Mouse (Mus musculus) embryonic facial prominence, embryonic 13.5 days (tissue): ENCODE measurements at regions not wholly inside any gene's neighbourhood (a gene's known extent, or its start where the extent isn't known, plus 50 kb on each side); places are given as distances from the start of the nearest gene placed in this dataset.

Experiments
- ATAC-seq: fragments of 200-750 bp; cut with Nextera tagmentation; 2 replicates; pipeline ENCODE4 v1.8.0; 2017; ENCODE audit warnings: low read depth; ENCODE audit not compliant: insufficient number of reproducible peaks, insufficient read depth, low FRiP score, low TSS enrichment
- H3K27ac ChIP-seq: fragments of 300-500 bp; sonication (generic); 2 replicates; pipeline ENCODE4 v1.5.1; 2015; ENCODE audit warnings: moderate library complexity, mild to moderate bottlenecking, inconsistent platforms
- H3K27me3 ChIP-seq: fragments of 300-500 bp; sonication (generic); 2 replicates; pipeline ENCODE4 v1.6.1; 2015; ENCODE audit warnings: mild to moderate bottlenecking, inconsistent platforms
- H3K36me3 ChIP-seq: fragments of 300-500 bp; sonication (generic); 2 replicates; pipeline ENCODE4 v1.6.1; 2015; ENCODE audit warnings: mild to moderate bottlenecking, inconsistent platforms
- H3K4me1 ChIP-seq: fragments of 300-500 bp; sonication (generic); 2 replicates; pipeline ENCODE4 v1.6.1; 2015; ENCODE audit warnings: inconsistent platforms
- H3K4me2 ChIP-seq: fragments of 300-500 bp; sonication (generic); 2 replicates; pipeline ENCODE4 v1.6.1; 2015; ENCODE audit warnings: moderate library complexity, mild to moderate bottlenecking, inconsistent platforms
- H3K4me3 ChIP-seq: fragments of 300-500 bp; sonication (generic); 2 replicates; pipeline ENCODE4 v1.5.1; 2015; ENCODE audit warnings: mild to moderate bottlenecking, inconsistent platforms
- H3K9ac ChIP-seq: fragments of 300-500 bp; sonication (generic); 2 replicates; pipeline ENCODE4 v1.6.1; 2015; ENCODE audit warnings: mild to moderate bottlenecking, inconsistent platforms
- H3K9me3 ChIP-seq: fragments of 300-500 bp; sonication (generic); 2 replicates; pipeline ENCODE4 v1.6.1; 2016; ENCODE audit warnings: inconsistent platforms
- WGBS: fragments of 180-500 bp; shearing (Covaris S2); methylation state at CpG from one replicate; pipeline ENCODE4 v1.1.7; 2015; ENCODE audit warnings: mixed read lengths; 5-methylcytosine and 5-hydroxymethylcytosine counted together

DNA sequence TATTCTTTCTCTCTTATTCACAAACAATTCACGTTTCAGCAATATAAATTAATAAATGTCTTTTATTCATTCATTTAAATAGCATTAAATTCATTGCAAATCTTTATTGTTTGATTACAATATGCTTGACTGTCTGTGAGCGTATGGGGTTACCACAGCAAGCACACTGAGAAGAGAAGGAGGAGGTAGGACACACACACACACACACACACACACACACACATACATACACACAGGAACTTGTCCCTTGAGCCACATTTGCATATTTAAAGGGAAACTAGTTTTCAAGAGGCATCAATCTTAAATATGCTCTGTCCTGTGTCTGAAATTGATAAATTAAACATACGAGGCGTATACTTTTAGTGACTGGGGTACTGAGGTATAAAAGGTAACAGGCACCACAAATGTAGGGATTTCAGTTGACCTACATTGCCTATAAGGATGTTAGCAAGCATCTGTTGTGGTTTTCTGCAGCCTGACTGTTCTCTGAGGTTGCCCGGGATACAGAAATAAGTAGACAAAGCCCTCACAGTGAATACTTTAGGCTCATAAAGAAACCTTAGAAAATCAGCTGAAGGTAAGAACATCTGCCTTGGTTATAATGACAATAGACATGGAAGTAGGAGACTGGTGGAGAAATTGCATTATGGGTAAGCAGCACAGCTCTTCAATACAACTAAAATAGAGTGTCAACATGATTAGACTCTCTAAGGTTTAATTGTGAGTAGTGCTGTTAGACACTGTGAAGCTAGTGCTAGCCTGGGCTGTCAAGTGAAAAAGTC, 217.1 kb upstream of the Tacr3 start:
- Histone ChIP-seq H3K4me1 (no peaks in the 10 kb centered on the region), H3K27me3 (no peaks in the 10 kb centered on the region), H3K9ac (no peak overlapping the region), H3K4me2 (no peak overlapping the region), H3K36me3 (no peaks in the 10 kb centered on the region), H3K4me3 (no peak overlapping the region), H3K9me3 (no peaks in the 10 kb centered on the region), H3K27ac (no peak overlapping the region)
- 67% methylated on average over 5 of the region's 5 CpGs for WGBS
- no peak for ATAC-seq

DNA sequence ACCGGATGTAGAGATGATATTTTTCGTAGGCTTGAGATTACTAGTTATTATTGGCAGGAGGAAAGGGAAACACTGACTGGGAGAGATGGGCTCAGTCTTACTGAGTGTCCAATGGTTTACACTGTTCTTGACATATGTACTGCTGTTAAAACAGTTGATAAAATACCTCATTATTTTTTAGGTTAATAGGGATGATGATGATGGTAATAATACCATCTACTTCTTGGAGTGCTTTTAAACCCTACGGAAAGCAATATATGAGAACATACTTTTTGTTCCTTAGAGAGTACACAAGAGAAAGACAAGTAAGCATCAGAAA, 216.6 kb upstream of the Tacr3 start:
- no peak overlapping the region for H3K9ac ChIP-seq
- WGBS, result 83% methylated on average over 3 of the region's 3 CpGs
- H3K4me1 ChIP-seq, result no peaks in the 10 kb centered on the region
- H3K27ac ChIP-seq, result no peak overlapping the region
- no peaks in the 10 kb centered on the region for H3K27me3 ChIP-seq
- no peaks in the 10 kb centered on the region for H3K36me3 ChIP-seq
- no peak overlapping the region for H3K4me2 ChIP-seq
- H3K4me3 ChIP-seq, result no peak overlapping the region
- no peaks in the 10 kb centered on the region for H3K9me3 ChIP-seq
- ATAC-seq, result no peak

DNA sequence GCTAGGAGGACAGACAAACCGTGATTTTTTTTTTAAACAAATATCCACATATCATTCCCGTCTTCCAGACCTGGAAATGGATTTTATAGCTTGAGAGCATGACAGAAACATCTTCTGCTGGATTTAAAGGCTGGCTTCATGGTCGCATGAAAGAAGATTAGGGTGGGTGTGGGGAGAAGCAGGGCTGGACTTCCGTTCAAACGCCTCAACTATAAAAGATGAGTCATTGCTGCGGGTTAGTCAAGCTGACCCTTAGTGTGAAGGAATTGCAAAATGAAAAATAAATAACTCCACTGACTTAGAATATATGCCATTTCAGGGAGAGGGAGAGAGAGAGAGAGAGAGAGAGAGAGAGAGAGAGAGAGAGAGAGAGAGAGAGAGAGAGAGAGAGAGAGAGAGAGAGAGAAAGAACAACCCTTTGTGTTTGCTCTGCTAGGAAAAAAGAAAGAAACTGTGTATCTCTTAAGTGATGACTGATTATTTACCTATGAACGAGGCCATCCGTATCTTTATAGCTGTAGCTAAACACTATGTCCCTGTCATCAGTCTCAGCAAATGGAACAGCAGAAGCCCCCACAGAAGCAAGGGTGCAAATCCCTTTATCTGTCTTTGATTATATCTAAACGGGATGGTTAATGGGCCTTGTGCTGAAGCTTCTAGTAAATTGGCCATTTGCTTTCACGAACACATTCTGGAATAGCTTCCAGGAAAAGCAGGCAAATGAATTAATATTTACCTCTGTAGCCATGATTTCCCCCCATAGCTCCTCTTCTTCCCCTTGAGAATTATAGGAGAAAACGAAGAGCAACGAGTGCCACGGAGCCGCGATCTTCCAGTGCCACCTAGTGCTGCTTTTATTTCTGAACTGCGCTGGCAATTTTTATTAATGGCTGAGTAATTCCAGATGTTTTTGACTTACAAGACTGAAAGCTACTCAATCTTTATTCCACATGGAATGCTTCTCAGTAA, 199.4 kb upstream of the Tacr3 start:
- peak overlapping the region; percentile 37 for H3K4me3 ChIP-seq
- H3K9me3 ChIP-seq, result no peaks in the 10 kb centered on the region
- H3K4me2 ChIP-seq, result peak overlapping the region; percentile 54
- 0 out of 2 replicates have a peak, but pooled peaks cover 5% of the 10 kb centered on the region for H3K4me1 ChIP-seq
- WGBS, result 26% methylated on average over 16 of the region's 16 CpGs
- 0 out of 2 replicates have a peak, but pooled peaks have one; percentile 56 for ATAC-seq
- H3K27ac ChIP-seq, result no peak overlapping the region
- no peaks in the 10 kb centered on the region for H3K36me3 ChIP-seq
- no peaks in the 10 kb centered on the region for H3K27me3 ChIP-seq
- 0 out of 2 replicates have a peak overlapping the region, but pooled peaks have one; percentile 62 for H3K9ac ChIP-seq

DNA sequence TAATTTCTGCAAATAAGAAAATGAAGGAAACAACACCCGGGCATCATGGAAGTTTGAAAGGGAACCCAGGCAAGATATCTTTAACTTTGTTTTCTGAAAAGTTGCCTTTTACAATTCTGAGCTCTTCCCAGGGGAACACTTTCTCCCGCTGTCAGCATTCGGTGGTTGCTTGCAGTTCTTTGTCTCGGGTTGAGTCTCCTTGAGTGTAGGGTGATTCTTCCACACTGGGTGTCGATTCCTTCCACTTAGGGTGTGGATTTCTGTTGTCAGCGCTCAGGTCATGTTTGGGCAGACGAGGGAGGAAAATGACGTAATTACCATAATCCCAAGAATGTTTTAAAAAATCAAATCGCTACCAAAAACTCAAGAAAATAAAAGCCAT, 198.7 kb upstream of the Tacr3 start:
- ATAC-seq, result no peak
- H3K4me1 ChIP-seq, result 0 out of 2 replicates have a peak, but pooled peaks cover 5% of the 10 kb centered on the region
- H3K36me3 ChIP-seq, result no peaks in the 10 kb centered on the region
- 15% methylated on average over 9 of the region's 9 CpGs for WGBS
- no peak overlapping the region for H3K27ac ChIP-seq
- peak overlapping the region; percentile 37 for H3K4me3 ChIP-seq
- H3K9ac ChIP-seq, result peak overlapping the region; percentile 62; the same call in 1 of the 2 replicates
- peak overlapping the region; percentile 54 for H3K4me2 ChIP-seq
- no peaks in the 10 kb centered on the region for H3K27me3 ChIP-seq
- H3K9me3 ChIP-seq, result no peaks in the 10 kb centered on the region

DNA sequence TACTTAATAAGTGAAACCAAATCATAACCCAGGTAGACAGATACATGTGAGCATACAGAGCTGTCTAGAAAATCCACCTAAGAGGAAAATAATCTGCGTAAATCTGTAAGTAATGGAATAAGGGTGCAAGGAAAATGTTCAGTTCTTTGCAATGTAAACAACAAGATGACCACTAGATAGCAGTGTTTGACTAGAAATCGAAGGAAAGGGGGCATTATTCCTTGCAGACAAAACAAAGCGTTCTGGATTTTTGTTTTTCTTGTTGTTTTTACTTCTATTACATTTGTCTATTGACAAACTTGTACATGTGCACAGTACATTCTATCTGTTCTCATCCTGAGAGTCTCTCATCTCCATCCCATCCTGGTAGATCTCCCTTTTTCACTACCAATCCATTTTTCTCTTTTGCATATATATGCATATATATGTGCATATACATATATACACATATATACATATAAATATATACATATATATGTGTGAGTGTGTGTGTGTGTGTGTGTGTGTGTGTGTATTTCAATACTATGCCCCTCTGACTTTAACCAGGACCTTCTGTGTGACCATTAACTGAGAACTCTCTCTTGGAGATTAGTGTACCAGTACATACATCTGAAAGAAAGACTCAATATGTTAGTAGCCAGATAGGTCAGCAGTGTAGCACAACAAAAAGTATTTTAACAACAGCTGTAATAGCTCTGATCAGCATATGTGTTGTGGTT, 179.9 kb upstream of the Tacr3 start:
- no peak overlapping the region for H3K9ac ChIP-seq
- H3K4me2 ChIP-seq, result no peak overlapping the region
- no peak overlapping the region for H3K27ac ChIP-seq
- H3K4me1 ChIP-seq, result no peaks in the 10 kb centered on the region
- no peaks in the 10 kb centered on the region for H3K9me3 ChIP-seq
- WGBS, result 35% methylated on average over 3 of the region's 3 CpGs
- H3K36me3 ChIP-seq, result no peaks in the 10 kb centered on the region
- H3K27me3 ChIP-seq, result no peaks in the 10 kb centered on the region
- ATAC-seq, result no peak
- H3K4me3 ChIP-seq, result no peak overlapping the region

DNA sequence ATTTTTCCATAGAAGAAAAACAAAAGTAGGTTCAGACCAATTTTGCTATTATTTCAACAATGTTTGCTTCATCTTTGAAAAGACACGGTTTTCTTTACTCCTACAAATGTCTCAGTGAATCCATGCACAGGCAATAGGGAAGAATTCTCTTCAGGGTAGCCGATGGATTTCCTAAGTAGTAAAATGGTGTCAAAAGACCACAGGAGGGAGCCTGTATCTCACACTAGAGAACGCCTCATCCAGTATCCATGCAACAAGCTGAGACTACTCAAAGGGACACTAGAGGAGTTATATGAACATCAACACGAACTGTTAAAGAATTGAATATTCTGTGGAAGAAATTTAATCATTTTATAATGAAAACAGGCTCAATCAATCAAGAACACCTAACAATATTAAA, 174.8 kb upstream of the Tacr3 start:
- ATAC-seq, result no peak
- Histone ChIP-seq H3K27ac (no peak overlapping the region), H3K36me3 (no peaks in the 10 kb centered on the region), H3K4me2 (no peak overlapping the region), H3K4me3 (no peak overlapping the region), H3K4me1 (no peaks in the 10 kb centered on the region), H3K9me3 (no peaks in the 10 kb centered on the region), H3K27me3 (no peaks in the 10 kb centered on the region), H3K9ac (no peak overlapping the region)
- WGBS, result 32% methylated on average over 4 of the region's 4 CpGs

DNA sequence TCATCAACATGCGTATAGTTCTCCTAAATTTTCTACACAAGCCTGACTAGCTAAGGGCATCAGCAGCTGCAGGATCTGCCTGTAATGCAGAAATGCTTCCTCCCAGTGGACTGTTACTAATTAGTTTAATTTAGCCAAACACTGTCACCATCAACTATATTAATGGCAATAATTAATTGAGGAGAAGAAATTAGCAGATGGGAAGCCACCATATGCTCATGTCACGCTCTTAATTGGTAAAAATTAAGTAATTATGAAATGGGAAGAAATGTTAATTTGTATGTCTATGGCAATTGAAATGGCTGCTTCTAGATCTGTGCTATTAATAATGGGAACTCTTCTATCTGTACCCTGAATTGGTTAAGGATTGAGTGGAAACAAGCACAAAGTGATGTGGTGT, 133.9 kb upstream of the Tacr3 start:
- H3K36me3 ChIP-seq, result no peaks in the 10 kb centered on the region
- no peaks in the 10 kb centered on the region for H3K9me3 ChIP-seq
- no peak overlapping the region for H3K27ac ChIP-seq
- H3K4me3 ChIP-seq, result no peak overlapping the region
- H3K27me3 ChIP-seq, result no peaks in the 10 kb centered on the region
- H3K4me2 ChIP-seq, result no peak overlapping the region
- ATAC-seq, result no peak
- H3K4me1 ChIP-seq, result no peaks in the 10 kb centered on the region
- whole genome bisulfite sequencing, result 88% methylated on average over 2 of the region's 2 CpGs
- no peak overlapping the region for H3K9ac ChIP-seq

DNA sequence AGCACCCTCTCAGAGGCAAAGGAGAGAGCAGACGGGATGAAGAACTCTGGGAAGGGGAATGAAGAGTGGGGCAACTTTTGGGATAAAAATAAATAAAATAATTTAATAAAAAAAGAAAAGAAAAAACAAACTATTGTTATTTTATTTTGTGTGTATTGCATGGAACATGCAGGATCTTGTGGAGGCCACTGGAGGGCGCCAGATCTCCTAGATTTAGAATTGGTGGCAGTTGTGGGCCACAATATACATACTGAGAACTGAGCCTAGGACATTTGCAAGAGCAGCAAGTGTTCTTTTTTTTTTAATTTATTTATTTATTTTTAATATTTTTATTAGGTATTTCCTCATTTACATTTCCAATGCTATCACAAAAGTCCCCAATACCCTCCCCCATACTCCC, 110.2 kb upstream of the Tacr3 start:
- no peak overlapping the region for H3K4me2 ChIP-seq
- H3K9ac ChIP-seq, result no peak overlapping the region
- H3K4me3 ChIP-seq, result no peak overlapping the region
- ATAC-seq, result no peak
- H3K27ac ChIP-seq, result no peak overlapping the region
- no peaks in the 10 kb centered on the region for H3K9me3 ChIP-seq
- H3K4me1 ChIP-seq, result no peaks in the 10 kb centered on the region
- WGBS, result 43% methylated on average over 2 of the region's 2 CpGs
- no peaks in the 10 kb centered on the region for H3K36me3 ChIP-seq
- no peaks in the 10 kb centered on the region for H3K27me3 ChIP-seq

DNA sequence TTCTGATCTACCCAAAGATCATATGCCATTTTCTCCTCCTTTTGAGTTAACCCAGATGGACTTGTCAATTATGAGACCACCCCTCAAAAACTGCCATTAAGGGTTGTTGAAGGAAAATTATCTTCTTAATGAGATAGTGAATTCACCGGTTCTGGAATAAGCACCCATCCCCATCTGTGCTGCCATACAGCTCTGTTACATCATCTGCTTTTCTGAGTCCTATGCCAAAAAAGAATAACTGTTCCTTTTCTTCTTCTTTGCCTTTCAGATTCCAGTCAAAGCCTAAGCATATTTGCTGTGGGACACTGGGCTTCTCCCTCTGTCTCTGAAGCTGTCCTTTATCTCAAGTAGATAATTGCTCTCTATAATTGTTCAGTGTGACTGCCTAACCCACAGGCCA, 93.1 kb upstream of the Tacr3 start:
- ATAC-seq, result no peak

DNA sequence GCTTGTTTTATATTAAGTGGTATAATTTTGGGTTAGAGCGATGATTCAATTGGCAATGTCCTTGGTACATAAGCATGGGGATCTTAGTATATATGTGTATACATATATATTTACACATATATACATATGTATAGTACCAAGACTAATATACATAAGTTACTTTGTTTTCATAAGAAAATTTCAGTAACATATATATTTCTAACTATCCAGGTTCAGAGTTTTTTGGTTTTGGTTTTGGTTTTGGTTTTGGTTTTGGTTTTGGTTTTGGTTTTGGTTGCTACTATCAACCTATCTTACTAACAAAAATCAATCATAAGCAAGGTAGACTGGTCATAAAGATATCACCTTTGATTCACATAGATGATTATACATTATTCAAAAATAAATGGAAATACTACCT, 67.7 kb upstream of the Tacr3 start:
- Histone ChIP-seq H3K27ac (no peak overlapping the region), H3K27me3 (no peaks in the 10 kb centered on the region), H3K9me3 (no peaks in the 10 kb centered on the region), H3K4me2 (no peak overlapping the region), H3K9ac (no peak overlapping the region), H3K4me1 (no peaks in the 10 kb centered on the region), H3K36me3 (no peaks in the 10 kb centered on the region), H3K4me3 (no peak overlapping the region)
- 98% methylated on average over 1 of the region's 1 CpGs for WGBS
- ATAC-seq, result no peak

More for the DNA sequence above, 93.1 kb upstream of the Tacr3 start:
- no peaks in the 10 kb centered on the region for H3K36me3 ChIP-seq
- no peak overlapping the region for H3K9ac ChIP-seq
- no peak overlapping the region for H3K4me3 ChIP-seq
- H3K9me3 ChIP-seq, result no peaks in the 10 kb centered on the region
- H3K4me1 ChIP-seq, result no peaks in the 10 kb centered on the region
- H3K27me3 ChIP-seq, result no peaks in the 10 kb centered on the region
- H3K4me2 ChIP-seq, result no peak overlapping the region
- WGBS, result 58% methylated on average over 1 of the region's 1 CpGs
- no peak overlapping the region for H3K27ac ChIP-seq

DNA sequence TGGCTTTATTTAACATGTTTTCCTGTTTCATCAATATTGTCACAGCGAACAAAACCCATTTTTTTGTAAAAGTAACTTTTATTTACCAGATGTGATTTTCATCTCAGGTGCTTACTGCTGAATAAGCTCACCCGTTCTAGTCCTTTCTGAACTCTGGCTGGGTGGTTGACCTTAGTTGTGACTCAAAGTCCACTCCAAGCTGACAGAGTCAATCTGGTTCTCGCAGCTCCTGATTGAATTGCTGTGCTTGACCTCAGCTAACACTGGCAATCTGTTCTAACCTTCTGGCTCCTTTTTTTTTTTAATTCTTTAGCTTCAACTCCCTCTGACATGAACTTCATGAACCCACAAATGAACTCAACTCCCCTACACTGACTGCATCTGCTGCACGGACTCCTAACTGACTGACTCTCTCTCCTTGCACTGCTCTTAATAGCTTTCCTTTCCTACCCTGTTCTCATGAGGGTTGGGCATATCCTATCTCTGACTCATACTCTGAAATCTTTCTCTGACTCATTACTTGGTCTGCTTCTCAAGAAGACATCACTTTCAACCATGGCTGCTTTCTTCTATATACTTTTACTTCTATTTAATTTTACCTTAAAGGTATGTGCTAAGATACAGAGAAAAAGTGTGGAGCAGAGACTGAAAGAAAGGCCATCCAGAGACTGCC, 65.4 kb upstream of the Tacr3 start:
- H3K4me2 ChIP-seq, result no peak overlapping the region
- no peak overlapping the region for H3K9ac ChIP-seq
- no peaks in the 10 kb centered on the region for H3K4me1 ChIP-seq
- no peaks in the 10 kb centered on the region for H3K27me3 ChIP-seq
- ATAC-seq, result no peak
- no peak overlapping the region for H3K27ac ChIP-seq
- 78% methylated on average over 4 of the region's 4 CpGs for WGBS
- H3K4me3 ChIP-seq, result no peak overlapping the region
- no peaks in the 10 kb centered on the region for H3K9me3 ChIP-seq
- no peaks in the 10 kb centered on the region for H3K36me3 ChIP-seq
